Mouse (Mus musculus) spleen, adult 12 weeks (tissue): ENCODE measurements around the gene Atxn7l2.

ENCODE experiments used
- DNase-seq: peaks from one replicate; pipeline ENCODE4 v3.0.0; 2022; ENCODE audit warnings: low spot score

Atxn7l2 gene

DNA sequence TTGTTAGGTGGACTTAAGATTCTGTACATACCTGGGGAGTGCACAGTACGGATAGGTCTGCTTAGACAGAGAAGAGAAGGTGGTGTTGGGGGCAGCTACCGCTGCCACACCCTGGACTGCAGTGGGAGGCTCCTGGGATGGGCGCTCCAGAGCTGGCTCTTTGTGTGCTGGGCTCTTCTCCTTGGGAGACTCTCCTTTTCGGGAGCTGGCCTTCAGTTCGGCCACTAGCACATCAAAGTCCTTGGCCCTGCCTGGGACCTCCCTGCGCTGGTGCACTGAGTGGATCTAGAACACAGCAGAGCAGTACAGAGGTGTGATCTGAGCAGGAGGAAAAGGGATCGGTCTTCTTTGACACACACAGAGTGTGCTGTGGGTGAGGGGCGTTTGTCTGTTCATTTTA is 5.1 kb downstream of the Atxn7l2 start:
- DNase-seq: no peak

DNA sequence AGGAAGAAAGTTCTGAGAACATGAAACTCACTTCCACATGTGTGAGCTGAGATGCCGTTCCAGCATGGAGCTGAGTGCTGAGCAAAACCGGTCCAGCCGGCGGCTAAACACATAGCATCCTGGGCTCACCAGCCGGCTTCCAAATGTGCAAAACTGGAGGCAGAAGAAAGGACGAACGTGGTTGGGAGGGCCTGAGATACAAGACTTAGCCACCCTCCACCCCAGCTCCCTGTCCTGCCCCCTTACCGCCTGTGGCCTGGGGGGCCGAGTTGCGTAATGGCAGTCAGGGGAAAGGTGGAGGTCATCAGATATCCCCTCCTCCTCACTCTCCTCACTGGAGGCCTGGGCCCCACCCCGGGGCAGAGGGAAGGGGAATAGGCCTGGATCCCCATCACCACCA is 6.3 kb downstream of the Atxn7l2 start:
- no peak for DNase-seq

DNA sequence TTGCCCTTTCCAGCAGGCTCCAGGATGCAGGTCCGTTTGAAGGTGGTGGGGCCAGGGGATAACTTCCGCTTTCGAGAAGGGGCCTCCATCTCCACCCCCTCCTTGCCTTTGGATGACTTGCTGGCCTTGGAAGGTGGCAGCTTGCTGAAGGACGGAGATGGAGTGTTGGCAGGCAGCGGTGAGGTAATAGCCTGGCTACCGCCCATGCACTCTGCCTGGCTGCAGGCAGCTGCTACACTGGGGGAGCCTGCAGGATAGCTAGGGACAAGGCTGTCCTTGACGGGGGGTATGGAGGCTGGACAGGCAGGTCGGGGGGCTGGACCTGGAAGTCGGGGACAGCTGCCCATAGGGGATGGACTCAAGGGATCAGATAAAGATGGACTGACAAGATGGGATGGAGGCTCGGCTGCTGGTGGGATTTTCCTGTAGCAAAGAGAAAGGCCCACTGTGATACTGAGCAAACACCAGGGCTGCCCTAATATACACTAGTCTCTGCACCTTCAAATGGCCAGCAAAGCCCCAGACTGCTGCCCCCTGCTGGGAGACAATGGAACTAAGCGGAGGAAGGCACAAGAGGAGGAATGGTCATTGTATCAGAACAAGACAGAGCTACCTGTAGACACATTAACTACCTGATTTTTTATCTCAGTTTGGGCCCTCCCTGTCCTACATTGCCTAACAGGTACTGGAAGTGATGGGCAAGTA is 7.0 kb downstream of the Atxn7l2 start:
- peak; percentile 71 for DNase-seq

DNA sequence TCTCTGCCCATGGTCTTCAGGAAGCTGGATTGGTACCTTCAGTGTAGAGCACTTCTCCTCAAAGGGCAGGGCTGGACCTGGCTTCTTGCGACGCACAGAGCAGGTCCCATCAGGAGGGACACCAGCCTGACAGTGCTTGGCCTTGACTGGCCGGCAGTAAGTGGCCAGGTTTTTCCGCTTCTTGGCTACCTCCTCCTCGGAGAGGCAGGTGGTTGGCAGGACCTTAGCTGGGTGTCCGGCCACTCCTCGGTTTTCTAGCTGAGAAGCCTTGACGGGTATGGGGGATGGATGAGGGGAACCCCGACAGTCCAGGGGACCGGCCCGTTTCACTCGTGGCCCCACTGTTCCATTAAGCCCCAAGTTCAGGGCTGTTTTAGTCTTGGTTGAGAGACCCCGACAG is 7.5 kb downstream of the Atxn7l2 start:
- no peak for DNase-seq

DNA sequence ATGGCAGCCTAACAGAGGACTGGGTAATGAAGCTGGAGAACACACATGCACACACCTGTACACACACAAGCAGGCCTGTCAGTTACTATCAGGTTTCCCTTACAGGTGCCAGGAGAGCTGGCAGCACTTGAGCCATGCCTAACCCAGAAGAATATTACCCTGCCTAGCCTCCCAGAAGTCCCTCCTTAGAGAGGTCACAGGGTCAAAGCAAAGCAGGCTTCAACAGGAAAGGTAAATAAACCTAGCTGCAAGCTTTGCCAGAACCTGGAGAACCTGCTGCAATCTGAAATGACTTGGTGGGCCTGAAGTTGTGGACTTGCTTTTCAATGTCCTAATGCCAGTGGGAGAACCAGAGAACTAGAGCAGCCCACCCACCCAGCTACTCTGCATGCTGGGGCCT is 8.2 kb downstream of the Atxn7l2 start:
- no peak for DNase-seq

DNA sequence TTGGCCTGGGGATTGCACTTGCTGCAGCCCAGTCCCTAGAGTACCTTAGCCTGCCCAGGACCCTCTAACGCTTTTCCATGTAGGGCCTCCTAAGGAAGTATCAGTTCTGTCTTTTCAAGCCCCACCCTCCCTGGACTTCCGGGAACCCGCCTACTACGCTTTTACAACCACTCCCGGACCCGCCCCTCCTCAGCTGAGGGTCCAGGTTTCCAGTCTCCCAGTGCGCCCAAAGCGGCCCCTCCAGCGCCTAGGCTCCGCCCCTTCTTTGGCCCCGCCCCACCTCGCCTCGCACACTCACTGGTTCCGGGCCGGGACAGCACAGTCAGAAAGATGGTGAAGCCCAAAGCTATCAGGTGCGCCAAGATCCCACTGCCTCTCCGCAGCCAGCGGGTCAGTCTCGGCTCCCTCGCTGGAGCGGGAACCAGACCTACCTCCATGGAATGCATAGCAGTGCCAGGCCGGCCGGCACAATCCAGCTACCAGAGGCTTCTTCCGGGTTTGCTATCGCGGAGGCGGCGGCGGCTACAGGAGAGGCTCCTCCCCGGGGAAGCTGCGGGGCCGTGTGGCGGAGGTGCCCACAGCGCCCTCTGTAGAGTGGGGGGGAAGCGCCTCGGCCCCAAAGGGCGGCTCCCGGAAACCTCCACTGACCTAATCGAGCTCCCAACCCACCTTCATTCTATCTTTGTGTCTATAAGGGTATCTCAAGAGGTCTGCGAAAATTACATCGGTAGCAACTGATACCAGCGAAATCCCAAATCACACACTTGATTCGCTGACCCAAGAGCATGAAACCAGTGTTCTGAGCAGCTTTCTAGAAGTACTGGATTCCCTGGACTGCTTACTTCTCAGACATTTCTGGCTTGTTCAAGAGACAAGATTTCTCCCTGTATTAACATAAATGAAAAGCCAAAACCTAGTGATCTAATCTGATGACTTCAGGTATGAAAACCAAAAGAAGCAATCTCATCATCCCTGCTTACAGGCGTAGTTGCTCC is 10.1 kb downstream of the Atxn7l2 start, which contains the start of gene Cyb561d1:
TSS of gene Cyb561d1 (minus strand) at position 884 of the 995 bp plus-strand sequence.
- peak; percentile 93 for DNase-seq

DNA sequence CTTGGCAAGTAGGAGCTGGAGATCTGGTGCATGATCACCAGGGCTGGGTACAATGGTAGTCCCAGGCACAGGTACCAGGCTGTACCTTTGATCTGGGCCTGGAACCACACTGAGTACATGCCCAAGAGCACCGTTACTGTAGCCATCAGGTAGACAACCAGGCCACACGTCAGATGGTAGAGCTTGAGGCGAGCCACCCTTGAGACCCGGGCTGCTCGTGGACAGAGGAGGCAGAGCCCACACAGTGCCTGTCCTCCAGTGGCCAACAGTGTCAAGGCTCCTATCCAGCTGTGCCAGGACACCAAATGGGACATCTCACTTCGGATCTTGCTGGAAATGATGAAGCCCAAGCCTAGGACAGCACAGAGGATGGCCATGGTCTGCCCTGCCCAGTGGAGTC is 11.5 kb downstream of the Atxn7l2 start:
- DNase-seq: no peak

DNA sequence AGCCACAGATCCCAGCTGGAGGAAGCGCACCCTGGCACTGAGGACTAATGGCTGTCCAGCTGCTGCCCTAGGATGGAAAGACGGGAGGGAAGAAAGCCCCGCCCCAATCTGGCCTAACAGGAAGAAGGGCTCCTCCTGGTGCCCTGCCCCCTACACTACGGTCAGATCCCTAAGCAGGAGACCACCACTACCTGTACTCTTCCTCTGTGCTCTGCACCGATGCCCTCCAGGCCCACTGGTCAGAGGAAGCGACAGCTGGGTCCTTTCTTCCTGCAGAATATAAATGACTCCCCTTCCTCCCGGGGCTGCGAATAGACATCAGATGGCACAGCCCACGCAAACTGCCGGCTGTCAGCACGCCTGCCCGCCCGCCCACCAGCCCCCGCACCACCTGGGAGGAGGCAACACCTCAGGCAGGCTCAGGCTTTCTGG is 13.7 kb downstream of the Atxn7l2 start:
- DNase-seq: no peak

DNA sequence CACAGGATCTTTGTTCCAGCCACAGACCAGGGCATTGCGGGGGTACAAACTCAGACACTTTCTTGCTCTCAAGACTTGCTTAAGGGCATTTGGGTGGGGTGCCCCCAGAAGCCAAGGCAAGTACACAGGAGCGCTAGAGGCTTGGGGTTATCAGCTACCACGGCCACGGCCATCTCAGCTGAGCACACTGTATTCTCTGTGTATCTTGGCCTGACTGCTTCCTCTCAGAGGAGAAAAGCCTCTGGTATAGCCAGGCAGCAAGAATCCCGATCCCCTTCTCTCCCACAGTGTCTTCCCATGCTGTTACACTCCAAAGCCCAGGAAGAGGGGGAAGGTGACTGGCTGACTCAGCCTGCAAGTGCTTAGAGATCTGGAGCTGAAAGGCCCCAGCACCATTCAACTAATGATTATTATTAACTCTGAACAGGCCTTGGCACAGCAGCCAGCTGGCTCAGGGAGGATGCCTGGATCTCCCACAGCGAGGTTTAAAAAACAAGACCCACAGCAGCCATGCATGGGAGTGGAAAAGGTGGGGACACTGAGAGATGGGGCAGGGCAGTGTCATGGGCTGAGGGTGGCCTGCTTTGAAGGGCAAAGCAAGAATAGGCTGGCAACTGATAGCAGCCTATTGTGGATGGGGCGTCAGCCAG is 14.7 kb downstream of the Atxn7l2 start:
- DNase-seq: no peak

DNA sequence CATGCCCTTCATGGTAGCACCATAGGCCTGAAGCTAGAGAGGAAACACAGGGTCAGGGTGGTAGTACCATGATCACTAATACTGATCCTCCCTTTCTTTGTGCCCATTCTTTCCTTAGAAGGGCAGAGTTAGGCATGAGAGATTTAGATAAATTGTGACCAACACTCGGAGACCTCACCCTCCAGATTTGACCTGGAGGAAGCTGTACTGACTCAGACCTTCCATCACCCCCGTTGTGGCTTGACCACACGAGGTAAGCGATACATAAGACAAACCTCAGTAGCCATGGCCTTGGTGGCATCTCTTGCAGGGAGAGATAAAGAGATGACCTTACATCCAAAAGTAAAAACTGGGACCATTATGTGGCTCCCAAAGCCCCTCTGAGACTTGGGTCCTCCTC is 15.4 kb downstream of the Atxn7l2 start:
- no peak for DNase-seq

DNA sequence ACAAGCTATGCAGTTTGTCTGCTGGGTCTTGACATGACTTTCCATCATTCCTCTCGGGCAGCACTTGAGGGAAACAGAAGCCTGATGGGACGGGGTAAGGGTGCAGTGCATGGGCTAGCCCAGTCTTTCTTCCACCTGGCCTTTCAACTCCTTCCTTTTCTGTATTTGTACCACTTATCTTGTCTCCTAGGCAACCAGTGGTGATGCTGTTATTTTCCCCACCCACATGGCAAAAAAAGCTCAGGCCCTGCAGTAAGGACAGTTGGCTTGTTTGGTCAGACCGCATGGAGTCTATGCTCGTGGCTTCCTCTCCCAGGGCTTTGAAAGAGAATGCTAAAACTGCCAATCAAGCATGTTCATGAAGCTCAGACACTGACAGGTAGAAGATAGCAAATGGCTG is 17.0 kb downstream of the Atxn7l2 start:
- no peak for DNase-seq

DNA sequence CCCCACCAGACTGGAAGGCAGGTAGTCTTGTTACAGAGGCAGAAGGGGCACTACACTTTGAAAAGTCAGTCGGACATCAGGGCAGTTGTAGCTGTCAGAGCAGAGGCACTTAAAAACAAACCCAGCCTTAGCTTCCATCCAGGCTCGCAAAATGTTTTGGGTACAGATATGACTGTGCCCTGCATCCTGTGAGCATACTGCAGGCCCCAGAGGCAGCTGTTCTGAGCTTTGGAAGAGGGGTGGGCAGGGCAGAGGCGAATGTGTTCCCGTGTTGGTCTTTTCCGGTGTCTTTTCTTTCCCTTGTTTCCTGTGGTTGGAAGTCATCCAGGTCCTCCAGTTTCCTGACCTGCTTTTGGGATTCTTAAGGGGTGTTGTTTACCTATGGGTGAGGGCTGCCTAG is 20.8 kb downstream of the Atxn7l2 start:
- DNase-seq: no peak

DNA sequence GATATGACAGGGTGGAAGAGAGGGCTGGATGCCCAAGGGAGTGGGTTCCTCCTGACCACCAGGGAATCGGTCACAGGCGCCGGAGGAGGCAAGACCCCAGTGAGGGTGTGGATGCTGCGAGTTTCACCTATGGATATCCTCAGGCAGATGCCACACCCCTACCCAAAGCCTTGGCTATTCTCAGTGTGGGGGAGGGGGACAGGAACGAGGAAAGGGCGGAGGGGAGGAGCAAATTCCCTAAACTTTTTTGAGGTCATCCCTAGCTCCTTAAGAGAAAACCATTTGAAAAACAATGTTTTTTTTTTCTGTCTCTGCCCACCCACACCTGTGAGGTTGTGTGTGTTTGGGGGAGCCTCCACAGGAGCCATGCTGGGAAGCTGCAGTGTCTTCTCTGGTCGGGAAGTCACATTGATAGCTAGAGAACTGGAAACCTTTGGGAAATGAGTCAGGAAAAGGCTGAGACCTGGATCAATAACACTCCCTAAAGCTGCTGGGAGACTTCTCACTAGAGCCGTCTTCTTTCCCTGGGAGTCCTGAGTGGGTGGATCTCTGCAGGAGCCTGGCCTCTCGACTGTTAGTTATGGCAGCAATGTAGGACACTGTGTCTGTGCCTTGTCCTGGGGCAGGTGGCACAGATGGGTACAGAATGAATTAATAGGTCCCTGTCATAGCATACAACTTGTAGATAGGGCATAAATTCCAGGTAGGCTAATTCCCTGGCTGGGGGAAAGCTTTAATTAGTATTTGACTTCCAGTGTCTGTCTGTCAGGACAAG is 21.8 kb downstream of the Atxn7l2 start:
- no peak for DNase-seq

DNA sequence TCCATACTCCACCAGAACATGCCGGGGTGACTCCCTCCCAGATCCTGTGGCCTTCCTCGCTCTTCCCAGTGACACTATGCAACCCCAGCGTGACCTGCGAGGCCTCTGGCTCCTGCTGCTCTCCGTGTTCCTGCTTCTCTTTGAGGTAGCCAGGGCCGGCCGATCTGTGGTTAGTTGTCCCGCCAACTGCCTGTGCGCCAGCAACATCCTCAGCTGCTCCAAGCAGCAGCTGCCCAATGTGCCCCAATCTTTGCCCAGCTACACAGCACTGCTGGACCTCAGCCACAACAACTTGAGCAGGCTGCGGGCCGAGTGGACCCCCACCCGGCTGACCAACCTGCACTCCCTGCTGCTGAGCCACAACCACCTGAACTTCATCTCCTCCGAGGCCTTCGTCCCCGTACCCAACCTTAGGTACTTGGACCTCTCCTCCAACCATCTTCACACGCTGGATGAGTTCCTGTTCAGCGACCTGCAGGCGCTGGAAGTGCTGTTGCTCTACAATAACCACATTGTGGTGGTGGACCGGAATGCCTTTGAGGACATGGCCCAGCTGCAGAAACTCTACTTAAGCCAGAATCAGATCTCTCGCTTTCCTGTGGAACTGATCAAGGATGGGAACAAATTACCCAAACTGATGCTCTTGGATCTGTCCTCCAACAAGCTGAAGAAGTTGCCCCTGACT is 23.5 kb downstream of the Atxn7l2 start:
- no peak for DNase-seq

DNA sequence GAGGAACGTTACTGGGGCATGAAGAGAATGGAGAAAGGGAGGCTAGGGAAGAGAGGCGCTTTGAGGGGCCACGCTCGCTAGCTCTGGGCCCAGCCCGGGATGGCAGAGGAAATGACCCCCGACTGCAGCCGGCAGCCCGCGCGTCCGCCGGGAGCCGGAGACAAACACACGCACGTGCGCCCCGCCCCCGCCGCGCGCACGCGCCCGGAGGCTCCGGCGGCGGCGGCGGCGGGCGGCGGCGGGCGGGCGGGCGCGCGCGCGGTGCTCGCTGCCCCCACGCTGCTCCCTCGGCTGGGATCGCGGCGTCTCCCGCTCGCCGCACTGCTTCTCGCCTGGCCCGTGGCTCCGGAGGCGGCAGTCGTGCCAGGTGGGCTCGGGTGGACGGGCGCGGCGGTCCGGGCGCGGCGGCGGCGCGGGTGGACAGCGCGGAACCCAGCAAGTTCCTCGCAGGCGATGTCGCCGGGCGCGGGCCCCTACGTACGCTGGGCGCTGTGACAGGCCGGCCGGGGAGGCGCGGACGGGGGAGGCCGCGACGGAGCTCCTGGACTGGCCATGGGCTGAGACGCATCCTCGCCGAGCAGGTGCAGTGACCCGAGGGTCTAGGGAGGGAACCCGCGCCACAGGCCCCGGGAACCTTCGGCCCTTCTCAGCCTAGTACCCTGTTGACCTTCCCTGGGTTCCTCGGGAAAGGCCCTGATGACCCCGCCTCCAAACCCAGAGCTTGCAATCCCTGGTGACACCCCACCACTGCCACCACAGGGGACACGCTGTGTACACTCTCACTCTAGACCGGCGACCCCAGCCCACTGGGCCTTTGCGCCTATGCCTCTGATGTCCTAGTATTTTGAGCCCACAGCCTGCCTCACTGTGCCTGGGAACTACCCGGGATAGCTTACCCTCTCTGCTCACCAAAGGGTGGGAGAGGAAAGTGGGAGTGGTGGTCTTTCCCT is 24.4 kb downstream of the Atxn7l2 start, which contains the start of gene Amigo1:
TSS of gene Amigo1 (plus strand) at position 238 of the 950 bp plus-strand sequence.
- no peak for DNase-seq

DNA sequence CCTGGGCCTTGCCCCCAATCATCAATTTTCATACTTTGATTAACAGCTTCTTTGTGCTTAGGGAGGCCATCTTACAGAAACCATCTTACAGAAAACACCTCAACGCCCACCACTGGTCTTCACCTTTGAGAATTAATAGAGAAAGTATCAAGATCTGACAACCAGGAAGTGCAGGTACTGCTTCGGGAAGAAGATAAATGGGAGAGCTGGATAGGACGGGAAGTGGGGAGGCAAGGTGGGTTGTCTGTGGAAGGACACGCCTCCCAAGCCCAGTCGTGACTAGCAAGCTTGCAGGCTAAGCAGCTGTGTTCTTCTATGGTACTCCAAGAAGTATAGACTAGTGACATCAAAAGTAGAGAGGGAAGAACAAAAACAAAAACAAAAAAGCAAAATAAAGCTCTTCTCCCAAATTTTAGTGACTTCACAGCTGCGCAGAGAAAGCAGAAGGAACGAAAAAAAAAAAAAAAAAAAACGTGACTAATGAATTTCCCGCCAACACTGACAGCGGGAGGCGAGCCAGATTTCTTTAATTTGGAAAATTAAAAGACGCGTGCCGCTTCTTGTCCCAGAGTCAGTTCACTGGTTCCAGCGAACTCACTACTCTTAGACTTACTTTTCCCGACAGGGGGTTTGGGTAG is 25.2 kb downstream of the Atxn7l2 start:
- DNase-seq: no peak

DNA sequence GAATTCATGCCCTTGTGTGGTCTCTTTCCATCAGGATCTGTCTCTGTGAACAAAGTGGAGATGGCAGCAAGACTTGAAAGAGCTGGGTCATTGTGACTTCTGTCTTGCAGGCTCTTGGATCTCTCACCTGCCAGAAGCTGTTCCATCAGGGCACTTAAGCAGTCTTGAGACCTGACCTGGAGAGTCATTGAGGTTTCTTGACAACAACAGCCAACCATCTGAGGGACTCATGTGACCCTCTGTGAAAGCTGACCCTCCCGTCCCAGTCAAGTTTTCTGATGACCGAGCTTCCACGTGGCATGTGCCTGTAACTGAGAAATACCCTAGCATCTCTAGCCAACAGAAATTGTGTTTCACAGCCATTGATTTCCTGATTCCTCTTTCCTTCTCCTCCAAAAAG is 26.0 kb downstream of the Atxn7l2 start:
- no peak for DNase-seq

DNA sequence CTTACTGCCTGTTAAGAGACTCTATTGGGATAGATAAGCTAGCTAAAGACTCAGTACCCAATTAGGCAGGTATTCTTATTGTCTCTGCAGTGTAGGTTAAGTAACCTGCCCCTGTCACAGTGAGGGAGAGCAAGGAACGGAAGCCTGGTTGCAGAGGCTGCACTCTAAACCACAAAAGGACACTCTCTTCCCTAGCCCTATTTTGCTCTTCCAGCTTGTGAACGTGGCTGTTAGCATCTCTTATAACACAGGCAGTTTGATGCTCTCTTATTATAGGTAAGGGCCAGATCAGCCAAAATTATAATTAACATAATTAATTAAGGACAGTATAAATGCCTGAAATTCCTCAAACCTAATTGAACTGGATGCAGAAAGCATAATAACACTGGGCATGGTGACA is 30.2 kb downstream of the Atxn7l2 start:
- no peak for DNase-seq
